ENCODE assay signal across 8 mouse cellular contexts in genomic region chr2:178691190-178691864, GRCm38 (mm10).
DNase-seq lines count a peak whose midpoint lies in the region; ATAC-seq and TF ChIP-seq lines count a peak whose summit lies in the region.

No protein-coding gene starts in this region.

- TF ChIP-seq EP300 in stomach, postnatal 0 days (optimal IDR thresholded peaks at IDR 0.05), result no peak

- H3K36me3 ChIP-seq in intestine, postnatal 0 days (ENCODE audit: control insufficient read depth, insufficient read depth), result no peaks in the 10 kb centered on the region
- no peaks in the 10 kb centered on the region for H3K36me3 ChIP-seq in stomach, postnatal 0 days (ENCODE audit: control insufficient read depth, insufficient read depth, low read length)

- no peak overlapping the region for H3K27ac ChIP-seq in intestine, postnatal 0 days (ENCODE audit: low read depth, low read length)
- H3K27ac ChIP-seq in stomach, postnatal 0 days (replicated peaks), result 0 out of 2 replicates have a peak overlapping the region, but pooled peaks have one; percentile 18

- H3K4me1 ChIP-seq in intestine, postnatal 0 days (replicated peaks; ENCODE audit: control insufficient read depth, insufficient read depth, low read length), result no peaks in the 10 kb centered on the region
- no peaks in the 10 kb centered on the region for H3K4me1 ChIP-seq in stomach, postnatal 0 days (replicated peaks; ENCODE audit: control insufficient read depth, insufficient read depth)

- no peaks in the 10 kb centered on the region for H3K27me3 ChIP-seq in intestine, postnatal 0 days (replicated peaks; ENCODE audit: control insufficient read depth, insufficient read depth, low read length)
- no peaks in the 10 kb centered on the region for H3K27me3 ChIP-seq in stomach, postnatal 0 days (ENCODE audit: control insufficient read depth, insufficient read depth, low read length)

- WGBS in intestine, postnatal 0 days, result 45% methylated on average over 13 of the region's 13 CpGs
- WGBS in stomach, postnatal 0 days, result 30% methylated on average over 13 of the region's 13 CpGs

- DNase-seq in frontal cortex, postnatal 25 days (ENCODE audit: low spot score in 2 of 2), result no peak
- DNase-seq in ovary, adult 18-20 months (ENCODE audit: low spot score), result peak; percentile 76
- DNase-seq in ovary, postnatal 10 days (ENCODE audit: low spot score), result no peak
- peak; percentile 57 for DNase-seq in stomach, postnatal 0 days (ENCODE audit: low spot score)
- no peak for DNase-seq in adipocyte (ENCODE audit: low spot score)

- peak; percentile 44; the same call in 1 of the 2 replicates for ATAC-seq in frontal cortex, adult (ENCODE audit: low TSS enrichment)
- ATAC-seq in intestine, postnatal 0 days, result peak; percentile 63
- peak; percentile 88 for ATAC-seq in stomach, postnatal 0 days (ENCODE audit: low FRiP score, low TSS enrichment)
- ATAC-seq in erythroid progenitor cell, adult 5-6 weeks (replicated peaks; ENCODE audit: low FRiP score, poor library complexity, severe bottlenecking), result no peak

- no peaks in the 10 kb centered on the region for H3K9me3 ChIP-seq in intestine, postnatal 0 days (ENCODE audit: control insufficient read depth)
- no peaks in the 10 kb centered on the region for H3K9me3 ChIP-seq in stomach, postnatal 0 days (ENCODE audit: control insufficient read depth, low read length)

- H3K4me3 ChIP-seq in intestine, postnatal 0 days (ENCODE audit: low read depth, low read length), result no peak overlapping the region
- no peak overlapping the region for H3K4me3 ChIP-seq in stomach, postnatal 0 days (ENCODE audit: low read depth, low read length)

- no peak for TF ChIP-seq CTCF in intestine, postnatal 0 days (IDR thresholded peaks at IDR 0.05; ENCODE audit: low read depth)
- no peak for TF ChIP-seq CTCF in stomach, postnatal 0 days (IDR thresholded peaks at IDR 0.05; ENCODE audit: low read depth)

- no peak overlapping the region for H3K9ac ChIP-seq in intestine, postnatal 0 days (ENCODE audit: low read depth, low read length)
- no peak overlapping the region for H3K9ac ChIP-seq in stomach, postnatal 0 days (ENCODE audit: low read length)

- no peak overlapping the region for H3K4me2 ChIP-seq in intestine, postnatal 0 days (replicated peaks; ENCODE audit: low read depth)
- H3K4me2 ChIP-seq in stomach, postnatal 0 days (replicated peaks; ENCODE audit: low read depth), result no peak overlapping the region

Comparison
In these comparisons a context has a peak if more than half of its experiments do, and no peak if none do; other contexts are left out.
1. DNase-seq: peak in ovary, adult 18-20 months (single experiment) and stomach, postnatal 0 days (single experiment); none in frontal cortex, postnatal 25 days (0 of 2), ovary, postnatal 10 days (single experiment) and adipocyte (single experiment).